Mouse (Mus musculus): ENCODE results near the gene Col5a1. TPM values are rescaled to one million over a fixed set of nuclear protein-coding genes. Genes with fewer than 3 reads are reported as not detected.

The Col5a1 gene
- total RNA-seq, 1 experiment from 2014 or later, result 1.1 TPM

DNA sequence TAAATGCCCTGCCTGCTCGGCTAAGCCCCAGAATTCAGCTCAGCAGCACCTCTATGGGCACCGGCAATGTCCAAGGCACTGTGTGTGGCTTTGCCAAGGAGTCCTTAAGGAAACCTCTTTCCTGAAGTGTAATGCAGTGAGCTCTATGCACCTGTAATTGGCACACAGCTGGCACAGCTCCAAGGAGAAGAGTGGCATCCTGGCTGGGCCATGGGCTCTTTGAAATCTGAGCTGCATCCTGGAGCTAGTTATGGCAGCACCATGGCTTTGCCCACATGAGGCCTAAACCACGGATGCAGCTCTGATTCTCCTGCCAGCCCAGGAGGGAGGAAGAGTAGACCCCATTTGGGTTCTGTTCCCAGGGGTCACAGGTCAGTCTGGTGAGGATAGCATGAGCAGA lies 16.1 kb downstream of the Col5a1 start:
- ATAC-seq (replicated peaks in 1 of 2; ENCODE audit: insufficient read depth in 1 of 2, low FRiP score in 2 of 2, low TSS enrichment in 1 of 2, low read depth in 1 of 2, poor library complexity in 2 of 2, severe bottlenecking in 2 of 2), result no peak

DNA sequence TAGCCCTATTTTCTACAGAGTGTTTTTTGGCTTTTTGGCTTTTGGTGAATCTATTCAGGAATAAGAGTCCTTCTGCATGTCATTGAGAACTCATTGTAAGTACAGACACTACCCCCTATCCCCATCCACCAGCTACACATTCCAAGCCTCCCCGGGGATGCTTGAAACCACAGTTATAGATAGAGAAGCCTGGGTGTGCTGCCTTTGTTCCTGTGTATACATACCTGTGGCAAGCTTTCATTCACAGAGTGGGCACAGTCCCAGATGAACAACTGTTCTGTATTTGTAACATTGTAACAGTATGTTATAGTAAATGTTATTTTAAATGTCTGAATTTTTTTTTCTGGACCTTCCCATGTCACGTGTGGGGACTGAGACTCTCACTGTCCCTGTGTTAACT lies 19.2 kb downstream of the Col5a1 start:
- no peak for ATAC-seq (replicated peaks in 1 of 2; ENCODE audit: insufficient read depth in 1 of 2, low FRiP score in 2 of 2, low TSS enrichment in 1 of 2, low read depth in 1 of 2, poor library complexity in 2 of 2, severe bottlenecking in 2 of 2)

GRCm38 (mm10) chr2:27910501-27910900 lies 24.3 kb downstream of the Col5a1 start:
- ATAC-seq (replicated peaks in 1 of 2; ENCODE audit: insufficient read depth in 1 of 2, low FRiP score in 2 of 2, low TSS enrichment in 1 of 2, low read depth in 1 of 2, poor library complexity in 2 of 2, severe bottlenecking in 2 of 2), result no peak

GRCm38 (mm10) chr2:27912546-27913275 lies 26.5 kb downstream of the Col5a1 start:
- ATAC-seq (replicated peaks in 1 of 2; ENCODE audit: insufficient read depth in 1 of 2, low FRiP score in 2 of 2, low TSS enrichment in 1 of 2, low read depth in 1 of 2, poor library complexity in 2 of 2, severe bottlenecking in 2 of 2), result no peak

DNA sequence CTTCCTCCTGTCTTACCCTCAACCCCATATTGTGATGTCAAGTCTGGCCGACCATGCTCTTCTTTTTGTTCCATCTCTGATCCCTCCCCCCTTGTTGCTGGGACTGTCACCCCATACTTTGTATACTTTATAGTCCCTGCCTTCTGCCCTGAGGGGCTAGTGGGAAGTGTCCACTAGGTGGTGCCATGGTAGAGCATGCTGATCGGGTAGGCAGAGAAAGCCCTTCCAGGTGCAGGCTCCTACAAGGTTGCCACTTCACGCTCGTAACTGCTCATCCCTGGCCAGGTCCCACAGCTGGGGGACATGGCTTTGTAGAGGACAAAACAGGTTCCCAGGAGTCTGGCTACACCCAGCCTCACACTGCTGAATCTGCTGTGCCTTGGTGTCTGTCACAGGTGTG lies 29.5 kb downstream of the Col5a1 start:
- 0 out of 4 replicates have a peak, but pooled peaks have one; percentile 44 to 53 for ATAC-seq (replicated peaks in 1 of 2; ENCODE audit: insufficient read depth in 1 of 2, low FRiP score in 2 of 2, low TSS enrichment in 1 of 2, low read depth in 1 of 2, poor library complexity in 2 of 2, severe bottlenecking in 2 of 2)

- no peak for ATAC-seq (replicated peaks in 1 of 2; ENCODE audit: insufficient read depth in 1 of 2, low FRiP score in 2 of 2, low TSS enrichment in 1 of 2, low read depth in 1 of 2, poor library complexity in 2 of 2, severe bottlenecking in 2 of 2)
These were observed 30.1 kb downstream of the Col5a1 start for GRCm38 (mm10) chr2:27916316-27916715.

GRCm38 (mm10) chr2:27917177-27917576 lies 31.0 kb downstream of the Col5a1 start:
- no peak for ATAC-seq (replicated peaks in 1 of 2; ENCODE audit: insufficient read depth in 1 of 2, low FRiP score in 2 of 2, low TSS enrichment in 1 of 2, low read depth in 1 of 2, poor library complexity in 2 of 2, severe bottlenecking in 2 of 2)

DNA sequence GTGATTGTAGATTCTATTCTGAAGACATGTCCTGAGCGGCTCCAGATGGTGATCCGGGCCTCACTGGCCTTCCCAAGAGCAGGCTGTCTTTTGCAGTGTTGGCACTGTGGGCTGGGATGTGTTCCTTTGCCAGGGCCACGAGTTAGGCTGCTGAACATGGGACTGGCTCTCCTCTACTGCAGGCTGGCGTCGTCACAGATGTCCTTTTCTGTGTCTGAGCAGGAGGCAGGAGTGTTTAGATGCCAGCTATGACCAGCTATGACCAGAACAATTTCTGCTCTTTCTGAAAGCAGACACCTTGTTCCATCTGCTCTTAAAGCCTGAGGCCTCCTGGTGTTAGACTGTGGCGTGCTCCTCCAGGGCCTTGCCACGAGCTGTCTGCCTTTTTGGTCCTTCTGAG lies 31.9 kb downstream of the Col5a1 start:
- no peak for ATAC-seq (replicated peaks in 1 of 2; ENCODE audit: insufficient read depth in 1 of 2, low FRiP score in 2 of 2, low TSS enrichment in 1 of 2, low read depth in 1 of 2, poor library complexity in 2 of 2, severe bottlenecking in 2 of 2)

DNA sequence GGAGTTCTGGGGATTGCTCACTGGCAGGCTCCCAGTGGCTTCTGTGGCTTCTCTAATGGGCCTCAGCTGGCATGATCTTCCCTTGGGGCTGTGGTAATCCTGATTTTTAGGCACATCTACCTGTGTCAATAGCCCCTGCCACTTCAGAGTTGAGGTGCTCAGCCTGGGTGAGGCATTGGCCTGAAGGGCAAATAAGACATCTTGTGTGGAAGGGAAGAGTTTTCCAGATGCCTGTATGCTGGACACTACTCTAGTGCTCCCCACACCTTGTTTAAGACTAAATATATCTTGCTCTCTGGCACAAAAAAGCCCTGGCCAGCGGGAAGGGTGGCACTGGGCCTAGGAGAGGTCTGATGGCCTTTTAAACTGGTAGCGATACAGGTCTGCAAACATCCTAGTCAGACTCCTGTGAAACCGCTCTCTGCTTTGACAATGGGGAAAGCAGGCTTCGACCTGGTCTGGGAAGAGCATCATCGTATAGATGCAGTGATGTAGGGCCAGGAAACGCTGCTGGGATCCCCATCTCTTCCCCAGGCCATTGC lies 33.2 kb downstream of the Col5a1 start:
- ATAC-seq (replicated peaks in 1 of 2; ENCODE audit: insufficient read depth in 1 of 2, low FRiP score in 2 of 2, low TSS enrichment in 1 of 2, low read depth in 1 of 2, poor library complexity in 2 of 2, severe bottlenecking in 2 of 2), result no peak

- ATAC-seq (replicated peaks in 1 of 2; ENCODE audit: insufficient read depth in 1 of 2, low FRiP score in 2 of 2, low TSS enrichment in 1 of 2, low read depth in 1 of 2, poor library complexity in 2 of 2, severe bottlenecking in 2 of 2), result peak; percentile 61 to 68
These were observed 35.8 kb downstream of the Col5a1 start for GRCm38 (mm10) chr2:27922053-27922452.

DNA sequence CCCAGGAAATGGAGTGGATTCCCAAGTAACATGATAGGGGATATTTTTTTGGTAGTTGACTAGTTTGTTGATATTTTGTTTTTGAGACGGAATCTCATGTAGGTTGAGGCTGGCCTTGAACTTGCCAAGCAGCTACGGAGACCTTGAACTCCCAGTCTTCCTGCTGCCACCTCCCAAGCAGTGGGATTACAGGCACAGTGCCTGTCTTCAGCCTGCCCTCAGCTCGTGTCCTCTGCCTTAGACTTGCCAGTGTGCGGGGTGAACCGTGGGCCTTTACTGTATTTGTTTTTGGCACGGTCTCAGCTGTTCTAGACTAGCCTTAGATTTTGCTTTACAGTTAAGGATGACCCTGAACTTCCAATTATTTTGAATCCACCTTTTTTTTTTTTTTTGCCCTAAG lies 37.5 kb downstream of the Col5a1 start:
- ATAC-seq (replicated peaks in 1 of 2; ENCODE audit: insufficient read depth in 1 of 2, low FRiP score in 2 of 2, low TSS enrichment in 1 of 2, low read depth in 1 of 2, poor library complexity in 2 of 2, severe bottlenecking in 2 of 2), result no peak

DNA sequence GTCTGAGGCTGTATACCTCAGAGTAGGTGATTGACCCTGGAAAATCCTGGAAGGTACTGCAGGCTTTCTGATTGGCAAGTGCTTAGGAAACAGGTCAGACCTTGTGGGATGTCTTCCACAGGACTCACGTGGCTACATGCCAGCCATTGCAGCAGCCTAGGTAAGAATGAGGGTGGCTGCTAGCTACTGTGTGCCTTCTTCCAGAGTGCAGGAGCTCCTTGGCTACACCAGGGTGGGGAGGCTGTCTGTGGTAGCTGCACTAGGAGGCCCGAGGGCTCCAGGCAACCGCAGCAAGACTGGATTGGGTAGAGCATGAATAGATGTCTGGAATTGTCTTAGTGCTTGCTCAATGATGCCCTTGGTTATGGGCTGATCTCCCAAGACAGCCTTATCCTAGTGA lies 38.2 kb downstream of the Col5a1 start:
- ATAC-seq (replicated peaks in 1 of 2; ENCODE audit: insufficient read depth in 1 of 2, low FRiP score in 2 of 2, low TSS enrichment in 1 of 2, low read depth in 1 of 2, poor library complexity in 2 of 2, severe bottlenecking in 2 of 2), result no peak

- ATAC-seq (replicated peaks in 1 of 2; ENCODE audit: insufficient read depth in 1 of 2, low FRiP score in 2 of 2, low TSS enrichment in 1 of 2, low read depth in 1 of 2, poor library complexity in 2 of 2, severe bottlenecking in 2 of 2), result peak in 1 of 2 experiments; percentile 40; a peak in 1 of 4 replicates
These were observed 40.4 kb downstream of the Col5a1 start for GRCm38 (mm10) chr2:27926478-27927165.

GRCm38 (mm10) chr2:27930471-27931015 lies 44.3 kb downstream of the Col5a1 start:
- ATAC-seq (replicated peaks in 1 of 2; ENCODE audit: insufficient read depth in 1 of 2, low FRiP score in 2 of 2, low TSS enrichment in 1 of 2, low read depth in 1 of 2, poor library complexity in 2 of 2, severe bottlenecking in 2 of 2), result no peak

- no peak for ATAC-seq (replicated peaks in 1 of 2; ENCODE audit: insufficient read depth in 1 of 2, low FRiP score in 2 of 2, low TSS enrichment in 1 of 2, low read depth in 1 of 2, poor library complexity in 2 of 2, severe bottlenecking in 2 of 2)
These were observed 44.9 kb downstream of the Col5a1 start for GRCm38 (mm10) chr2:27931130-27931529.

DNA sequence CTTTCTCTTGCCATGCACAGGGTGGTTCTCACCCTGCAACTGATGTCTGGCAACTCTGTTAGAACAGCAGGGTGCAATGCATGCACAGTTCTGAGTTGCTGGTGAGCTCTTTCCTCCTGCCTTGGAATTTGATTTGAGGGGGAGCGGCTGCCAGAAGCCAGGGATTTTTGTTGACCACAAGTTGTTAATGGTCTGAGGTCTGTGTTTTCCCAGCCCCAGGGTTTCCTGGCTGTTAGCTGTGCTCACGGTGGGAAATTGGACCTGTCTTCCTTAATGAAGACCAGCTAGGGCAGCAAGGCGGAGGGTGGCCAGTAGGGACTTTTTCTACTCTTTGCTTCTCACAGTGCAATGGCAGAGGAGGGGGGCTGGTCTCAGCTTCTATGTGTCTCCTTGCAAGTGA lies 45.7 kb downstream of the Col5a1 start:
- no peak for ATAC-seq (replicated peaks in 1 of 2; ENCODE audit: insufficient read depth in 1 of 2, low FRiP score in 2 of 2, low TSS enrichment in 1 of 2, low read depth in 1 of 2, poor library complexity in 2 of 2, severe bottlenecking in 2 of 2)

- no peak for ATAC-seq (replicated peaks in 1 of 2; ENCODE audit: insufficient read depth in 1 of 2, low FRiP score in 2 of 2, low TSS enrichment in 1 of 2, low read depth in 1 of 2, poor library complexity in 2 of 2, severe bottlenecking in 2 of 2)
These were observed 48.0 kb downstream of the Col5a1 start for GRCm38 (mm10) chr2:27934269-27934668.

GRCm38 (mm10) chr2:27934831-27935230 lies 48.6 kb downstream of the Col5a1 start:
- no peak for ATAC-seq (replicated peaks in 1 of 2; ENCODE audit: insufficient read depth in 1 of 2, low FRiP score in 2 of 2, low TSS enrichment in 1 of 2, low read depth in 1 of 2, poor library complexity in 2 of 2, severe bottlenecking in 2 of 2)

Data from hematopoietic stem cell, adult 5-6 weeks (primary cell).